Mouse (Mus musculus): ENCODE measurements around the gene Rab40c. TPM values are rescaled to one million over a fixed set of nuclear protein-coding genes. Genes with fewer than 3 reads are reported as not detected.

The Rab40c gene
- polyA plus RNA-seq, 1 experiment, result 43.4 TPM

- Histone ChIP-seq H3K27me3 (ENCODE audit: control insufficient read depth, insufficient read depth, low read length) (no peaks in the 10 kb centered on the region), H3K4me1 (ENCODE audit: control insufficient read depth, insufficient read depth, insufficient read length, low read length) (peaks cover 14% of the 10 kb centered on the region), H3K4me3 (ENCODE audit: low read depth, low read length) (peak overlapping the region; percentile 92), H3K36me3 (ENCODE audit: control insufficient read depth, insufficient read depth, low read length) (peaks cover 30% of the 10 kb centered on the region), H3K27ac (ENCODE audit: insufficient read depth, low read depth, low read length) (peak overlapping the region; percentile 52)
- WGBS, result under 1% methylated on average over 38 of the region's 38 CpGs
- no peak for TF ChIP-seq POLR2A (IDR thresholded peaks at IDR 0.05; ENCODE audit: low read depth, low read length)
- no peak for TF ChIP-seq CTCF (IDR thresholded peaks at IDR 0.05; ENCODE audit: extremely low read depth, insufficient read length, insufficient replicate concordance, low read depth, low read length)
Observed at GRCm38 (mm10) chr17:25843636-25844395, 75.7 kb downstream of the Rab40c start.

- Histone ChIP-seq H3K27me3 (ENCODE audit: control insufficient read depth, insufficient read depth, low read length) (no peaks in the 10 kb centered on the region), H3K36me3 (ENCODE audit: control insufficient read depth, insufficient read depth, low read length) (peaks cover 35% of the 10 kb centered on the region), H3K27ac (ENCODE audit: insufficient read depth, low read depth, low read length) (no peak overlapping the region; the same call in 1 of the 2 replicates), H3K4me3 (ENCODE audit: low read depth, low read length) (peak overlapping the region; percentile 92; the same call in 1 of the 2 replicates), H3K4me1 (ENCODE audit: control insufficient read depth, insufficient read depth, insufficient read length, low read length) (peaks cover 14% of the 10 kb centered on the region)
- TF ChIP-seq POLR2A (IDR thresholded peaks at IDR 0.05; ENCODE audit: low read depth, low read length), result no peak
- TF ChIP-seq CTCF (IDR thresholded peaks at IDR 0.05; ENCODE audit: extremely low read depth, insufficient read length, insufficient replicate concordance, low read depth, low read length), result no peak
- WGBS, result 68% methylated on average over 4 of the region's 4 CpGs
Observed at GRCm38 (mm10) chr17:25843122-25843521, 76.4 kb downstream of the Rab40c start.

GRCm38 (mm10) chr17:25842509-25842908 is 77.0 kb downstream of the Rab40c start:
- H3K4me3 ChIP-seq (ENCODE audit: low read depth, low read length), result no peak overlapping the region
- peaks cover 35% of the 10 kb centered on the region for H3K36me3 ChIP-seq (ENCODE audit: control insufficient read depth, insufficient read depth, low read length)
- H3K27me3 ChIP-seq (ENCODE audit: control insufficient read depth, insufficient read depth, low read length), result no peaks in the 10 kb centered on the region
- peaks cover 14% of the 10 kb centered on the region for H3K4me1 ChIP-seq (ENCODE audit: control insufficient read depth, insufficient read depth, insufficient read length, low read length)
- TF ChIP-seq CTCF (IDR thresholded peaks at IDR 0.05; ENCODE audit: extremely low read depth, insufficient read length, insufficient replicate concordance, low read depth, low read length) (no peak), POLR2A (IDR thresholded peaks at IDR 0.05; ENCODE audit: low read depth, low read length) (no peak)
- 92% methylated on average over 3 of the region's 3 CpGs for WGBS
- H3K27ac ChIP-seq (ENCODE audit: insufficient read depth, low read depth, low read length), result no peak overlapping the region

- Histone ChIP-seq H3K36me3 (ENCODE audit: control insufficient read depth, insufficient read depth, low read length) (peaks cover 35% of the 10 kb centered on the region), H3K4me3 (ENCODE audit: low read depth, low read length) (no peak within 1 kb of the TSS), H3K27ac (ENCODE audit: insufficient read depth, low read depth, low read length) (no peak within 1 kb of the TSS), H3K4me1 (ENCODE audit: control insufficient read depth, insufficient read depth, insufficient read length, low read length) (peaks cover 23% of the 10 kb centered on the region), H3K27me3 (ENCODE audit: control insufficient read depth, insufficient read depth, low read length) (no peaks in the 10 kb centered on the region)
- TF ChIP-seq CTCF (IDR thresholded peaks at IDR 0.05; ENCODE audit: extremely low read depth, insufficient read length, insufficient replicate concordance, low read depth, low read length) (no peak), POLR2A (IDR thresholded peaks at IDR 0.05; ENCODE audit: low read depth, low read length) (no peak)
- WGBS, result 94% methylated on average over 22 of the region's 22 CpGs
Observed at GRCm38 (mm10) chr17:25841117-25841880, 78.2 kb downstream of the Rab40c start, which contains the start of gene Gm20683. Gene Gm20683, minus strand, starts transcription at chr17:25841763.

- no peak overlapping the region for H3K4me3 ChIP-seq (ENCODE audit: low read depth, low read length)
- H3K27me3 ChIP-seq (ENCODE audit: control insufficient read depth, insufficient read depth, low read length), result no peaks in the 10 kb centered on the region
- H3K4me1 ChIP-seq (ENCODE audit: control insufficient read depth, insufficient read depth, insufficient read length, low read length), result peaks cover 30% of the 10 kb centered on the region
- H3K27ac ChIP-seq (ENCODE audit: insufficient read depth, low read depth, low read length), result no peak overlapping the region
- 94% methylated on average over 6 of the region's 6 CpGs for WGBS
- peaks cover 35% of the 10 kb centered on the region for H3K36me3 ChIP-seq (ENCODE audit: control insufficient read depth, insufficient read depth, low read length)
- TF ChIP-seq CTCF (IDR thresholded peaks at IDR 0.05; ENCODE audit: extremely low read depth, insufficient read length, insufficient replicate concordance, low read depth, low read length) (no peak), POLR2A (IDR thresholded peaks at IDR 0.05; ENCODE audit: low read depth, low read length) (no peak)
Observed at GRCm38 (mm10) chr17:25840519-25840918, 79.0 kb downstream of the Rab40c start.

GRCm38 (mm10) chr17:25839455-25840235 is 79.9 kb downstream of the Rab40c start:
- WGBS, result 53% methylated on average over 14 of the region's 14 CpGs
- Histone ChIP-seq H3K27me3 (ENCODE audit: control insufficient read depth, insufficient read depth, low read length) (no peaks in the 10 kb centered on the region), H3K4me3 (ENCODE audit: low read depth, low read length) (0 out of 2 replicates have a peak overlapping the region, but pooled peaks have one; percentile 11), H3K4me1 (ENCODE audit: control insufficient read depth, insufficient read depth, insufficient read length, low read length) (peaks cover 38% of the 10 kb centered on the region), H3K27ac (ENCODE audit: insufficient read depth, low read depth, low read length) (peak overlapping the region; percentile 60; the same call in 1 of the 2 replicates), H3K36me3 (ENCODE audit: control insufficient read depth, insufficient read depth, low read length) (peaks cover 35% of the 10 kb centered on the region)
- no peak for TF ChIP-seq POLR2A (IDR thresholded peaks at IDR 0.05; ENCODE audit: low read depth, low read length)
- TF ChIP-seq CTCF (IDR thresholded peaks at IDR 0.05; ENCODE audit: extremely low read depth, insufficient read length, insufficient replicate concordance, low read depth, low read length), result no peak
